Mouse (Mus musculus) bone marrow macrophage, adult 2 months (primary cell): ENCODE measurements around the gene Adad1. TPM values are rescaled to one million over a fixed set of nuclear protein-coding genes. Genes with fewer than 3 reads are reported as not detected.

Experiments
- H3K27ac ChIP-seq: 2 replicates; pipeline ENCODE4 v1.5.1; 2012; ENCODE audit warnings: low read depth, low read length; ENCODE audit not compliant: insufficient read depth
- H3K4me1 ChIP-seq: 2 replicates; pipeline ENCODE4 v1.6.1; 2012; ENCODE audit warnings: low read length; ENCODE audit not compliant: control insufficient read depth, insufficient read depth
- H3K4me3 ChIP-seq: 2 replicates; pipeline ENCODE4 v1.5.1; 2012; ENCODE audit warnings: mild to moderate bottlenecking, low read length, moderate library complexity; ENCODE audit not compliant: insufficient read depth
- CTCF ChIP-seq: IDR thresholded peaks from 2 replicates; pipeline ENCODE4 v1.5.1; 2012; ENCODE audit warnings: low read depth, mild to moderate bottlenecking, low read length, moderate library complexity
- POLR2A ChIP-seq: IDR thresholded peaks from 2 replicates; pipeline ENCODE4 v1.6.1; 2012; ENCODE audit warnings: mild to moderate bottlenecking, low read depth, low read length, borderline replicate concordance
- polyA plus RNA-seq: library from polyadenylated mRNA; stranded (reverse); fragments of >200 nt; gene quantifications from 2 replicates; pipeline ENCODE4 v1.2.4, GENCODE M21; 2012; ENCODE audit not compliant: missing spikeins, insufficient read depth, insufficient read length

Adad1 gene
- polyA plus RNA-seq, 1 experiment: not detected

- peaks cover 9% of the 10 kb centered on the region for H3K4me1 ChIP-seq
- no peak overlapping the region for H3K27ac ChIP-seq
- TF ChIP-seq POLR2A (no peak), CTCF (no peak)
- no peak overlapping the region for H3K4me3 ChIP-seq
These were observed 93.8 kb downstream of the Adad1 start for GRCm38 (mm10) chr3:37157082-37157481.

- peaks cover 2% of the 10 kb centered on the region; the same call in 1 of the 2 replicates for H3K4me1 ChIP-seq
- no peak overlapping the region for H3K4me3 ChIP-seq
- H3K27ac ChIP-seq: no peak overlapping the region
- TF ChIP-seq POLR2A (no peak), CTCF (no peak)
These were observed 94.9 kb downstream of the Adad1 start for GRCm38 (mm10) chr3:37158246-37158645.

GRCm38 (mm10) chr3:37161096-37161495 lies 97.8 kb downstream of the Adad1 start:
- TF ChIP-seq POLR2A: no peak
- Histone ChIP-seq H3K27ac (no peak overlapping the region), H3K4me3 (no peak overlapping the region), H3K4me1 (peaks cover 6% of the 10 kb centered on the region)

- Histone ChIP-seq H3K4me1 (peaks cover 15% of the 10 kb centered on the region), H3K27ac (no peak overlapping the region), H3K4me3 (no peak overlapping the region)
- no peak for TF ChIP-seq CTCF
These were observed 106.0 kb downstream of the Adad1 start for GRCm38 (mm10) chr3:37169283-37169682.

Other genes with a start within 250 kb of the Adad1 start
- gene 4932438A13Rik, start 200.4 kb upstream of the Adad1 start, polyA plus RNA-seq: 32.8 and 37.9 TPM in 2 replicates
- gene Il2, start 62.4 kb downstream of the Adad1 start, polyA plus RNA-seq: 0.93 TPM in 1 of 2 replicates, not detected in the other
- not detected in 2 replicates for gene Il21, start 169.1 kb downstream of the Adad1 start, polyA plus RNA-seq
- 2.4 and 3.0 TPM in 2 replicates for gene Bbs12, start 249.0 kb downstream of the Adad1 start, polyA plus RNA-seq
- gene Cetn4, start 249.2 kb downstream of the Adad1 start, polyA plus RNA-seq: 1.6 and 4.4 TPM in 2 replicates